Mouse (Mus musculus) CH12.LX (cell line): ENCODE results near the gene Tomm40.

Experiments
- CTCF ChIP-seq, 2 experiments: IDR thresholded peaks in 1 of 2; conservative IDR thresholded peaks in 1 of 2; 2 replicates each; pipeline ENCODE4 v1.5.1; 2011 to 2012; ENCODE audit warnings: low read depth in 2 of 2, low read length in 2 of 2, improper control_type of control experiment in 1 of 2, inconsistent platforms in 1 of 2, mild to moderate bottlenecking in 1 of 2, moderate library complexity in 1 of 2
- ELF1 ChIP-seq: IDR thresholded peaks from 2 replicates; pipeline ENCODE4 v1.6.1; 2014; ENCODE audit warnings: low read depth, mild to moderate bottlenecking, inconsistent platforms, low read length, improper control_type of control experiment
- HCFC1 ChIP-seq: IDR thresholded peaks from 2 replicates; pipeline ENCODE4 v1.6.1; 2012; ENCODE audit warnings: low read depth, mild to moderate bottlenecking, inconsistent platforms, low read length, improper control_type of control experiment
- JUND ChIP-seq: conservative IDR thresholded peaks from 2 replicates; pipeline ENCODE4 v1.6.1; 2011; ENCODE audit warnings: low read depth, low read length, improper control_type of control experiment
- MAFK ChIP-seq: IDR thresholded peaks from 2 replicates; pipeline ENCODE4 v1.6.1; 2011; ENCODE audit warnings: low read length, improper control_type of control experiment; ENCODE audit not compliant: insufficient replicate concordance
- MAX ChIP-seq: IDR thresholded peaks from 2 replicates; pipeline ENCODE4 v1.6.1; 2011; ENCODE audit warnings: low read length, improper control_type of control experiment
- POLR2A ChIP-seq: IDR thresholded peaks from 2 replicates; pipeline ENCODE4 v1.6.1; 2011; ENCODE audit warnings: low read depth, mild to moderate bottlenecking, improper control_type of control experiment, low read length
- SIN3A ChIP-seq: IDR thresholded peaks from 2 replicates; pipeline ENCODE4 v1.6.1; 2012; ENCODE audit warnings: low read length, improper control_type of control experiment, inconsistent platforms

- TF ChIP-seq SIN3A (no peak), HCFC1 (no peak), MAFK (no peak), JUND (no peak), POLR2A (no peak; the same call in 1 of the 2 replicates), MAX (no peak), CTCF (conservative IDR thresholded peaks at IDR 0.05 in 1 of 2, IDR thresholded peaks at IDR 0.05 in 1 of 2; ENCODE audit: low read depth in 2 of 2, low read length in 2 of 2) (no peak), ELF1 (no peak)
Observed at GRCm38 (mm10) chr7:19710650-19711049, 4.6 kb downstream of the Tomm40 start.
